Mouse (Mus musculus): ENCODE measurements around the gene Rtn4r. TPM values are rescaled to one million over a fixed set of nuclear protein-coding genes. Genes with fewer than 3 reads are reported as not detected.

Gene Rtn4r
- total RNA-seq, 2 experiments from 2014 or later, result 17.4 to 19.9 TPM

DNA sequence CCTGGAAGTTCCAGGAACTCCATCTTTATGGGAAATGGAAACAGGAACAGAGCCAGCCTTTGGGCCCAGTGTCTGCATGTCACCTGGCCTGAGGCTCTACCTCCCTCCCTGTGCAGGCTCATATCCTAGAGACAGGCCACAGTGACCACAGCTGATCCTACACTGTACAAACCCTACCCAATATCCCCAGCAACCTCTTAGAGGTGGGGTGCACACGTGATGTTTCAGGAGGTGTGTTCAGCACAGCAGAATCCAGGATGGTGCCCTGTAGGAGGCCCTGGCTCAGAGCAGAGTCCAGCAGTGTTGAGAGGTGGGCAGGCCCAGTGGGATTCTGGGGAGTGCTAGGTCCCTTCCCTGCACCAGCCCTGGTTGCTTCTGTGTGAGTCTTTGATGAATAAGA, 4.0 kb upstream of the Rtn4r start:
- no peak for DNase-seq
- intact Hi-C loops (cut with DNase I), result no loop called here

DNA sequence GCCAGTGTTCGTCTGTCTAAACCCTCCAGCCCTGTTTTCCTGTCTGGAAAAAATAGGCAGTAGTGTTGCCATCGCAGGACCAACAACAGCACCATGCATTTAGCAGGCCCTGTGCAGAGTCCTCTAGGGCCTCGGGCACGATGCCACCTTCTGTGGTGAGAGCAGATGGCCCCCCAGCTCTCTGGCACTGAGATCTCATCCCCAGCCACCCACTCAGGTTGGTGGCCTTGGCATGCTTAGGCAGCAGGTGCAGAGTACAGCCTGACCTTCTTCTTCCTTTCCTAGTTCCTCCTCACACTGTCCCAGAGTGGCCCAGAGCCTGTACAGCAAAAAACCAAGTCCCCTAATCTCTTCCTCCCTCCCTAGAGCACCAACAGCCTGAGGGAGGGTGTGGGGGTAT, 3.4 kb upstream of the Rtn4r start:
- intact Hi-C loops (cut with DNase I), result no loop called here
- no peak for DNase-seq

DNA sequence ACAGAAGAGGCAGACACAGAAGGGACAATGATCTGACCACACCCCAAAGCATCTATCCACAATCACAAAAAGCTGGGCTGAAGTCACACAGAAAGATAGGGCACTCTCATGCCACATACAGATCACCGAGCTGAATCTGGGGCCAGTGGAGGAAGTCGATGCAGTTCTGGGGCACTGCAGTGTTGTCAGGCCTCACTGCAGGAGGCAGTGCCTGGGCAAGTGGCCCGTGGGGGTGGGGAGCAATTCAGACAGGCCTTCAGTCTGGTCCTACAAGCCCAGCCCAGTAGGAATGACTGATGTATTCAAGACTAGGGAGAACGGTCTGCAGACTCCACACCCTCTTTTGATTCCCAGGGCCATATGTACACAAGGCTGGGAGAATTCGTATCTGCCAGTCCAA, 2.8 kb upstream of the Rtn4r start:
- DNase-seq, result no peak
- intact Hi-C loops (cut with DNase I), result no loop called here

DNA sequence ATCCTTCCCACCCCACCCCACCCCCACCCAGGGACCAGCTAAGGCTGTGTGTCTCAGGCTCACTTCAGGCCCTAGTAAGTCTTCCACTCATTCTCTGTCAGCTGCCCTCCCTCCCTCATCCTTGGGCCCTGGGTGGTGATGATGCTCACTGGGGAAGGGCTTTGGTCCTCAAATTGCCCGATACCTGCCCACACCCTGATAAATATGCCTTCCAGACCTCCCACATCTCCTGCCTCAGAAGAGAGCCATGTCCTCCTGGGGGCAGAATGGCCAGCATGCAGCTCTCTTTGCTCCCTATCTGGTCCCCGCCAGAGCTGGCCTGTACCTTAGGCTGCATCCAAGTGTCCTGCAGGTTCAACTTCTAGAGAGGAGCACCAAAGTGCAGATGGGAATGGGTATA, 2.3 kb upstream of the Rtn4r start:
- DNase-seq, result no peak
- intact Hi-C loops (cut with DNase I), result no loop called here

DNA sequence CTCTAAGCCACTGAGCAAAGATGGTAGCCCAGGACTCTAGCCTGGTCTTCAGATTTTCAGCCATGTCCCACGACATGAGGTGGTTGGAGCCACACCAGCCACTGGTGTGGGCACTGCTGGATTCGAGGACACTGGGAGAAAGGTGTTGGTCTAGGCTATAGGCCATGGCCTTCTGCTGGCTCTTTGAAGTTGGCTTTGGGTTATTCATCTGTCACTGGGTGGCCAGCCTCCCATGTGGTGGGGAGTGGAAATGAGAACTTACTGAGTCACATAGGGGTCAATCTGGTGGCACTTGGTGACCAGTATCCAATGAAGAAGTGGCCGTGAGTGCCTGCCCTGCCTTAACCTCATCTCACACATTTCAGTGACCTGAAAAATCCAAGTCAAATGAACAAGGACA, 1.2 kb upstream of the Rtn4r start:
- DNase-seq, result no peak
- intact Hi-C loops (cut with DNase I), result no loop called here

DNA sequence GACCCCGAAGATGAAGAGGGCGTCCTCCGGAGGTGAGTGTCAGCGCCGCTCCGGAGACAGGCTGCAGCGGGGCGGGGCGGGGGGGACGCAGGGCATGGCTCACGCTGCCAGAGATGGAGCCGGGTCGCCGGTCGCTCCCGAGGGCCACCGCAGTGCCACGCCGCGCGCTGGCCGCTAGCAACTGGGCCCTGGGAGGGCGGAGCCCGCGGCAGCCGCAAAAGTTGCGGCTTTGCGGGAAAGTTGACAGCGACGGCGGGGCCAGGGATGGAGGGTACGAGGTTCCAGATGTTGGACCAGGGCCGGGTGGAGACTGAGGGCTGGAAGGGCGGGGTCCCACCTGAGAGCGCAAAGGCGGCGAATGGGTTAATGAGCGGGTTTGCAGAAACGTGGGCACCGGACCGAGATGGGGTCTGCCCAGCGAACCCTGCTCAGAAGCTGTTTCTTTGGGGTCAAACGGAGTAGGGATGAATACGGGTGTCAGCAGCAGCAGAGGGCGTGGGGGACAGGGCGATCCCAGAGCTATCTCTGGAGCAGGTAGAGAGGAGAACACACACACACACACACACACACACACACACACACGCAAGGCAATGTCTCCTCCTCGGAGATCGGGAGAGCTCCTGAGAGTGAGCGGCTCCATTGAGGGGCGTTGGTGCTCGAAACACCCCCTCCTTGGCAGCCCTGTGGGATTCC, 575 bp downstream of the Rtn4r start:
- no peak for DNase-seq
- intact Hi-C loops (cut with DNase I), result loop anchor here (1.0 kb wide), 1 partner anchor 44 kb away; no protein-coding TSS in a partner anchor

DNA sequence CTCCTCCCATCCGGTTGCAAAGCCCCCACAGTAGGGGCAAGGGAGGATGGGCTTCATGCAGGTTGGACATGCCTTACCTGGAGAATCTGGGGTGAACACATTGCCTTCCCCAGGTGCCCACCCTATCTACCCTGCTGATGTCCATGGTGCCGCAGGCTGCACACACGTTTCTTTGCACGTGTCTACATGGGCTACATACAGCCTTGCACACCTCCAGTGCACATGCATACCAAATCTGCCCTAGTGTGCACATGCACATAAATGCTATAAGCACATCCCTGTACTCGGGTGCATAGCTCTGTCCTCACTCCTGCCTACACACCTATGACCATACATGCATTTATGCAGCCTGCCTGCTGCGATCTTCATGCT, 1.1 kb downstream of the Rtn4r start:
- DNase-seq, result no peak
- intact Hi-C loops (cut with DNase I), result no loop called here

DNA sequence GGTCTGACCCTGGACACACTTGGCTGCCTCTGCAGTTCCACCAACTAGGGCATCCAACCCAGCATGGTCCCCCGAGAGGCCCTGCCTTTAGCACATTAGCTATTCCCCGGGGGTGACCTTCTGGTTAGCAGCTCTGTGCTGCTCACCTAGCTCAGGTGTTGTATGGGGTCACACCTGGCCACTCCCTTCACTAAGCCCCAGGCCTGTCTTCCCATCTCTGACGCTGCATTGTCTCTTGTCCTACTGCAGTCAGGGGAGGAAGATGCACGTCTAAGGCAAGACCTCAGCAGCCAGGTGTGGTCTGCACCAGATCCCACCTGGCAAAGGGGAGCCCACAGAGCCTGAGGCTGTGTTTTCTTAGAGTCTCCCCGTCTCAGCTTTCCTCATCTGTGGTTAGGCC, 2.0 kb downstream of the Rtn4r start:
- intact Hi-C loops (cut with DNase I), result no loop called here
- no peak for DNase-seq

DNA sequence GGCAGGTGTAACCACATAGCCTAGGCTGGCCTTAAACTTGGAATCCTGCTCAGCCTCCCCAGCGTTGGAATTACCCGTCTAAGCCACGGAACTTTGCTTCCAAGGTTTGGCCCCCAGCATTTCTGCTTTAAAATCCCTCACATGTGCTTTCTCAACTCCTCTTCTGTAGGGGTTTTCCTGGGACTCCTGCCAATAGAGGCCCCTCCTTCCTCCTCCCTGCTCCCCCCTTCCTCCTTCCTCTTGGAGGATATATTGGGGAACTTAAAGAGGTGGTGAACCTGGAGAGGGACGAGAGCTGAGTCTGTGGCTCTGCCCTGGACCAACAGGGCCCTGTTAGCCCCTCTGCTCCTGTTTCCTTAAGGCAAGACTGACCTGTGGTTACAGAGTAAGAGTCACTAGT, 2.8 kb downstream of the Rtn4r start:
- intact Hi-C loops (cut with DNase I), result no loop called here
- DNase-seq, result no peak

DNA sequence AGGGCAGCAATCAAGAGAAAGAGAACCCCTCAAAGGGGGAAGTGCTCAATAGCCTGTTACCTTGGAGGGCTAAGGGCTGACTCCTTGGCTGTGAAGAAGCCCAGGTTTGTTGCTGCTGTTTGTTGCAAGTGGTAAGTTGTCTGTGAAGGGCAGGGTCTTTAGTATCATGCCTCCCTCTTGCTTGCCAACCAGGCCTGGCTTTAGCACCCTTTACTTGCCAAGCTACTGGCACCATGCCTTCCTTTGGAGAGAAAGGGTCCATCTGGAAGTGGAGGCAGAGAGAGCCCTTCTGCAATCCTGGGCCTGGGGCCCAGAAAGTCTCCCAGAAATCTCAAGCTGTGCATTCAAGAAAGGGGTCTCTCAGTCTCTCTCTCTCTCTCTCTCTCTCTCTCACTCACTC, 3.3 kb downstream of the Rtn4r start:
- intact Hi-C loops (cut with DNase I), result no loop called here
- no peak for DNase-seq

DNA sequence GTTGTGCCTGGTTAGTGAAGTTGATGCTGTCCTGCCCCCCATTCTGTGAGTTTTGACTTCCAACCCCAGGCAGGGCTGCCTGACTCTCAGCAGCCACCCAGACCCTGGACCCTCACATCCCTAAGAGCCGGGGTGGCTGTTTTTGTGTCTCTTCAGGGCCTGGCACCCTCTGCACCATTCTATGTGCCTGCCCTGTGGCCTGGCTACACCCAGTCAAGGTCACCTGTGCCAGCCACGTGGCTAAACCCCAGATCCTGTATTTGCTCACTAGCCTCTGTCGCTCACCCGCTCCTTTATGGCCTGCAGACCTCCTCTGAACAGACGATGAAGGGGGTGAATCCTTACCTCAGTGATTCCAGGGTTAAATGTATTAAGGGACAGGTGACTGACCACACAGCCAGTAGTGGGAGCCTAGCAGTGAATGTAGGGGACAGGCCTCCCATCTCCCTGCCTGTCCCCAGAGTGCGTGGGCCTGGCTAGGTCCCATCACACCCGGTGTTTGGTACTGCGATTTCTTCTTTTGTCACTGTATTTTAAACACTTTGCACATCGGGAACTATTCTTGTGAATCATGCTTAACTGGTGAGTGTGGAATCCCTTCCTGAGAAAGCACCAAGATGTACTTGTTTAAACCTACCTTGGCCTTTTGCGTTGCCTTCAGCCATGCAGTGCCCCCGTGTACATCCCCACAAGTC, 4.0 kb downstream of the Rtn4r start:
- DNase-seq, result no peak
- intact Hi-C loops (cut with DNase I), result no loop called here

DNA sequence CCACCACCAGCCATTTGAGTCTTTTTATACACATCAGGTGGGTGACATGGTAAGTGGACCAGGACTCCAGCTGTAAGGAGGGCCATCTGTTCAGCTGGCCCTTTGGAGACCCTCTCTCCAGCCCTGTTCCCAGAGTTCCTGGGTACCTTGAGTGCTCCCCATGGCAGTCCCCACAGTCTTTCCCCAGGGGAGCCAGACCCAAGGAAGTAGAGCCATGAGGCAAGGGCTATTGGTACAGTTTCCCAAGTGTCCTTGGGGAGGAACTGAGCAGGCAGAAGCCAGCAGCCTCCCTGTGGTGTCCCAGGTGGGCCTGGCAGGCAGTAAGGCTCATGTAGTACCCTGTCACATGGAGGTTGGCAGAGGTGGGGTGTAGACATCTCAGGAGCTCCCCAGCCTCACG, 4.6 kb downstream of the Rtn4r start:
- DNase-seq, result no peak
- intact Hi-C loops (cut with DNase I), result no loop called here

DNA sequence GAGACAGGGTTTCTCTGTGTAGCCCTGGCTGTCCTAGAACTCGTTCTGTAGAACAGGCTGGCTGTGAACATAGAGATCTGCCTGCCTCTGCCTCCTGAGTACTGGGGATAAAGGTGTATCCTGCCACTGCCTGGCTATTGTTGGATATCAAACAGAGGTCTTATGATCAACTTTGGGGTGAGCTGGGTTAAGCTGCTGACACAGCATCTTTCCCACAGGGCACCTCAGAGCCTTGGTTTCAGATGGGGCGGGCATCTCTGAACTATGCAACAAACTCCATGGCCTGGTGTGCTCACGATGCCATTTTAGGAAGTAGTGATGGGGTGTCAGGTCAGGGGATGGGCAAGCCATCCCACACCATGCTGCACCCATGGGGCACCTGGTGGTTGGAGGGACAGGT, 5.1 kb downstream of the Rtn4r start:
- intact Hi-C loops (cut with DNase I), result no loop called here
- DNase-seq, result no peak

DNA sequence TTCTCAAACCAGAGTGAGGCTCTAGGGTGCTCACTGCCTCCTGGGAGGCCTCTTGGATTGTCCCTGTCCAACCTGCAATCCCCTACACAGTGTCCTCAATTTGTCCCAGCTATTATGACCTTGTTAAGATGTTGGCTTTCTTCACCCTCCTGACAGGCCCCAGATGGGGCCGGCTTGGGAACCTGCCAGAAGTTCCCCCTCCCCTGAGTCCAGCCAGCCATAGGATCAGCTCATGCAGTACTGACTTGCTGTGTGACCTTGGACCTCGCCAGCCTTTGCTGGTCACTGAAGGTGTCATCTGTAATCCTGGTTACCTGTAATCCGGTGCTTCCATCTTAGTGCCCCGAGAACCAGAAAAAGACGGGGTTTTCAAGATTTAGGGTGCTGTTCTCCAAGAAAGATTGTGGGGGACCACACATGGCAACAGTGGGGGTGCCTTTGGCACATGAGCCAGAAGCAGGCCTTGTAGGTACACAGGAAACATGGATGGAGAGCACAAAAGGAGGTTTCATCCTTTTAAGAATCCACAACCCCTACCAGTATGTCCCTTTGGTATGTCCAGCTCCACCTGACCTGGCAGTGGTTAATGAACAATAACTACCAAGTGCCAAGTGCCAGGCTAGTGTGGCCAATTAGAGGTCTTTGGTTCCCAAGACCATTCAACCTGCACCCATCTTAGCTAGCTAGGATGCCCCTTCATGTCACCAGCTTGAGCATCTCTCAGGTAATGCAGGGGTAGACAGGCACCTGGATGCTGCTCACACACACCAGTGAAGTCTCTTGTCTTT, 5.9 kb downstream of the Rtn4r start:
- intact Hi-C loops (cut with DNase I), result no loop called here
- DNase-seq, result no peak

DNA sequence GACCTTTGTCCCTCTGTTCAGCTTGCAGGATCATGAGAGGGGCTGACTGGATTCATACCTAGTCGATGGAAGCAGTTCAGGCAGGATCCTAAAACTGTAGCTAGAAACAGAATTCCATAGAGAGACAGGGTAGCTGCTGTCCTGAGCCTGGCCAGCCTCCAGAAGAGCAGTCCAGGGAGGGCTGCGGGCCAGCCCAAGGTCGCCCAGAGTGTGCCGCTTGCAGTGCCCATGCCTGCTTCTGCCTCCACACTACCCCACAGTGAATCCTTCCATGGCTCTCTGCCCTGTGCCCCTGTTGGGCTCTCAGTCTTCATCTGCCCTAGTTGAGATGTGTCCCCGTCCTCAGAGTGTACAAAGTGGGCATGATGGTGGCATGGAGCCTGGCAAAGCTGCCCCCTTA, 7.8 kb downstream of the Rtn4r start:
- intact Hi-C loops (cut with DNase I), result no loop called here
- peak; percentile 56 to 63 for DNase-seq

DNA sequence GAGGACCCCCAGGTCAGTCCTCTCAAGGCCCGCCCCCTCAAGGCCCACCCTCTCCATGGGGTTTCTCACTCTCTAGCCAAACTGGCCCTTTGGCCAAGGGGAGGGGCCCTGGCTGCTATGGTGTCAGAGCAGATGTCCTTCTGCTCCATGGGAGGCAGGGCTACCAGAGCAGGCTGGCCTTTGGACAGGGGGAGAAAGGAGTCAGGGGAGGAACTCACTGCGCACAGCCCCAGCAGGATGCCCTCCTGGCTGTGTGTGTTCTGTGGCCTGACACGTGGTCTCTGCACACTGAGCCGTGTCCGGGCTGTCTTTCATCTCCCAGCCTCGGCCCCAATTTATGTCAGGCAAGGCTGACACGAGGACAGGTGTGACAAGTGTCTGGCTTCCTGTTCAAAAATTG, 8.6 kb downstream of the Rtn4r start:
- intact Hi-C loops (cut with DNase I), result no loop called here
- DNase-seq, result no peak

DNA sequence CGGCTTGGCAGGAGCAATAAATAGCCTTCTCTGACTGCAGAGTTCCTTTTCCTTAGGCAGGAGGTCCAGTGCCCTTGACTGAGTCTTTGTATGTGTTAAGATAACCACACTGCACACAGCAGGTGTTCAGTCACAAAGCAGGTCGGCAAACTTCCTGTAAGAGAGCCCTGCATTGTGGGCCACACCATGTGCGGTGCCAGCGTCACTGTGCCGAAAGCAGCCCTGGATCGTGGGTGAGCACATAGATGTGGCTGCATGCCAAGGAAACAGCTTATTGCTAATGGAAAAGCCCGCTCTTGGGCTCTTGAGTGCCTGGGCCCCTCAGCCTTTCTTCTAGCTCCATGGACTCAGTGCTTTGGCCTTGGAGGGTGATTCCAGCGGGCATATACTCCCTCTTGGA, 16.8 kb downstream of the Rtn4r start:
- DNase-seq, result no peak
- intact Hi-C loops (cut with DNase I), result no loop called here

DNA sequence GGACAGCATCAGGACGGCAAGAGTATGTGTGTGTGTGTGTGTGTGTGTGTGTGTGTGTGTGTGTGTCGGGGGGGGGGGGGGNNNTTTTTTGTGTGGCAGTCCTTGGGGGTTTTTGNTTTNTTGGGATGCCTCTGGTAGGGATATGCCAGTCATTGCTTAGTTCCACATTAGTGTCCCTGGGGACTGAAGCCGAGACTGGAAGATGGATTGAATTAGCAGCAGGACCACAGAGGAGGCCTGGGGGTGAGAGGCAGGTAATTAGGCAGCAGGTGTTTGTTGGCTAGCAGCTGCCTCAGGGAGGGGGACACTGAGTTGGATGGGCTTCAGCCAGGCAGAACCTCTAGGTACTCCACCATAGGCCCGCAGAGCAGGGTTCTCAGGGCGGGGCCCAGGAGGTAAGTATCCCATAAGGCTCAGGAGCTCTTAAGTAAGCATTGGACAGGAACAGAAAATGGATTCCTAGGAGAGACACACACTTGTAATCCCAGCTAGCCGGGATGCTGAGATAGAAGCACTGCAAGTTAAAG, 18.0 kb downstream of the Rtn4r start:
- no peak for DNase-seq
- intact Hi-C loops (cut with DNase I), result no loop called here

DNA sequence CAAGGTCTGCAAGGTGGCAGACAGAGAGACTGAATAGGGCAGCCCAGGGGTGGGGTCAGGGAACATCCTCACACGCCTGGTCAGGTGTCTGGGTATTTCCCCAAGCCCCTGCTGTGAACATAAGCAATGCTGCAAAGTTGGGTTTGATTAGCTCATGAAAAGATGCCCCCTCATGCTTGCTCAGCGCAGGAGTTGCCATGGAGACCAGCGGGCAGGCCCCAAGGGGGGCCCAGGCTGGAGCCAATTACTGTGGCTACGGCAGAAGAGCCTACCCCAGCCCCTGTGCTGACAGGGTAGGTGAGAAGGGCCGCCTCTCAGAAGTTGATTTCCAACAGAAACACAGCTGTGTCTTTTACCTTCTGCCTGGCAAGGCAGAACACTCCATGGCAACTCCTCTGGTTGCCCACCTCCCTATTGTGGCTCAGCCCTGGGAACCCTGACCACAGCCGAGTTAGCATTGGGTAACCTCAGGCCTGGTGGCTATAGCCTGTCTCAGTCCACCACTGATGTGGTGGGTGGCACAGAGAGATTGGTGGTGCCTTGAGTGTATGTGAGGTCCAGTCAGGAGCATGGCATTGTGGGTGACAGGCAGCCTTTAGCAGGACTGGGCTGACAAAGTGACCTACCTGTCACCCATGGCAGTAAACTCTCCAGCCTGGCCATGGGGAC, 20.9 kb downstream of the Rtn4r start:
- intact Hi-C loops (cut with DNase I), result no loop called here
- DNase-seq, result no peak

DNA sequence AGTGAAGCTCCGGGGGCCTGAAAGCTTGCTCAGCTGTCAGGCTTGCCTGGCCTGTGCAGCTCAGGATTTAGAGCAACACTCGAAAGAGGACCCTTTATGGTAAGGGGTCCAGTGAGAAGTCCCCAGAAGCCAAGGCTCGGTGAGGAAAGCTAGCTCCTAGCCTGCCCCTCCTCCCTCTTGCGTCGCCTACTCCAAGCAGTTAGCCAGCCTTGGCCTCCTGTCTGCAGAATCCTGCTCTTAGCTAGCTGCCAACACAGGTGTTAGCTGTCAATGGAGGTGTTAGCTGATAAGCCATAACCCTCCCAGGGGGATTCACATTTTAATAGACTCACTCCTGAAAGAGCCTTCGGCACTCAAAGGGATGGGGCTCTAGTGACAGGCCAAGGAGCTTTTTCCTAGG, 21.8 kb downstream of the Rtn4r start:
- intact Hi-C loops (cut with DNase I), result no loop called here
- DNase-seq, result no peak

DNA sequence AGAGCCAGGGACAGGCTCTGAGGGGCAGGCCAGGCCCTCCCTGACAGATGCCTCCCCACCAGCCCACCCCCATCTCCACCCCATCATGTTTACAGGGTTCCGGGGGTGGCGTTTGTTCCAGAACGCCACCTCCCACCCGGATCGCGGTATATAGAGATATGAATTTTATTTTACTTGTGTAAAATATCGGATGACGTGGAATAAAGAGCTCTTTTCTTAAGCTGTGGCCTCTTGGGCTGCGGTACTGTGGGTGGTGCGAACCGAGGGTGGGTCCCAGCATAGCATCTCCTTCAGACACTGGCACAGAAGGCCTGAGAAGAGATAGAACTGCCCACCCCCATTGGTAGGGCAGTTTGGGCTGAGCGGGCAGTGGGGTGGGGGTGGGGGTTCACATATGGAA, 24.7 kb downstream of the Rtn4r start:
- intact Hi-C loops (cut with DNase I), result no loop called here
- DNase-seq, result no peak
